Mouse (Mus musculus): ENCODE data around the gene Gpr143.

- no peak for TF ChIP-seq EP300 (IDR thresholded peaks at IDR 0.05; ENCODE audit: low read depth)
- no peak for TF ChIP-seq CTCF (IDR thresholded peaks at IDR 0.05; ENCODE audit: low read depth)
Observed at GRCm38 (mm10) chrX:152768891-152769599, 12.7 kb upstream of the Gpr143 start, which contains the start of gene Shroom2.
